Mouse (Mus musculus): ENCODE results near the gene Gm10570.

Gm10570 gene

DNA sequence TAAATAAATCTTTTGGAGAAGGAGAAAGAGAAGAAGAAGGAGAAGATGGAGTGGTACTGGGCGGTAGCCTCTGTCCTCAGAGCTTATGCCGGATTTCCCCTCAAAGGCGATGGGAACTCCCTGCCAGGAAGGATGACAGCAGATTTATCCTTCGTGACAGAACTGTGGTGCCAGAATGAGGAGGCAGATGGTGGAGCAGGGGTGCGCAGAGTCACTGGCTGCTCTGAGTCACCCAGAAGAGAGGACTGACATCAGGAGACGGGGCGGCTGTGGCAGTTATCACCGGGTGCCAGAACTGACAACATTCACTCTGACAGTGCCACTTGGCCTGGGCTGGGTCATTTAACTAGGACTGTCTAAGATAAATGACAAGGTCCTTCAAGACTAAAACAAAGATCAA lies 38.4 kb downstream of the Gm10570 start:
- no peak for DNase-seq (ENCODE audit: low spot score)

DNA sequence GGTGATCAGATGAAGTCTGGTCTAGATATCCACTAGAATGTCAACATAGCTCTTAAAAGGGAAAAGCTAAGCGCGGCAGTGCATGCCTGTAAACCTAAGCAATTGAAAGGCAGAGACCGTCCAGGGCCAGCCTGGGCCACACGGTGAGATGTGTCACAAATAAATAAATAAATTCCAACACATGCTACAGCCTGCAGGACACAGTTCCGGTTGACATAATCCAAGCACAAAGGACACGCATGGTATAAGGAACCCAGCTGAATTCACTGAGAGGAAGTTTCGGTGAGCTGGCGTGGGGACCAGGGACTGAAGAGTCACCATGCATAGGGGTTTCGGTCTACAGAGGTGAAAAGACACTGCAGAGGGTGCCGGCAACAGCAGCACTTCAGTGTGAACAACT lies 39.7 kb downstream of the Gm10570 start:
- DNase-seq (ENCODE audit: low spot score): no peak

DNA sequence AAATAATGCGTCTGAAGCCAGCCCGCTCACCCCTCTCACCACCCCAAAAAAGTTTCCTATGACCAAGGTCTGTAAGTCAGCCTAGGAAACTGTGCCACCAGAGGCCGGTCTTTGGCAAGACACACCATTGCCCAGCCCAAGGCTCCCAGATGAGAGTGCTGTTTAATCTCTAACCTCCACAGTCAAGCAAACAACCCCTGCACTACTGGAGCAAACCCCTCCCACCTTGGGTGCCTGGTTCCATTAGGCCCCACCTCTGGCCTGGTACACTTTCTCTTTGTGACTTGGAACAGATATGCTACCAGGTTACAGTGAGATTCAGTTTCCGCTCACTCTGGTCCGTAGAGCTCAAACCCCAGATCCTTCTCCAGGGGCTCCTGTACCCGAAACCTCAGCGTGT lies 41.4 kb downstream of the Gm10570 start:
- DNase-seq (ENCODE audit: low spot score): peak; percentile 44

DNA sequence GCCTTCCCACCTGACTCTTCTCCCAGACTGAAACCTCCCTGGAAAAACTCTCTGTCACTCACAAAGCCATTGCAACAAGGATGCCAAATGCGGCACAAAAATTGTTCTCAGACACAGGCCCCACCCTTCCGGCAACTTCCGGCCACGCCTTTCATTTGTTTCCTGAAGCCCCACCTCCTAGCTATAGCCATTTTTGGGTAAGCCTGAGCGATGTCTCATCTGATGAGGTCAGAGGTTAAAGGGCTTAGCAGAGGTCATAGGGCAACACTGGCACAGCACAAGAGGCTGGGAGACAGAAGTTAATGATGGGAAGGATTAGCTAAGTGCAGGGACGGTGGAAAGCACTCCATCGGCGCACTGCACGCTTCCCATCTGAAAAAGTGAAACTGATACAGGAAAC lies 41.9 kb downstream of the Gm10570 start:
- peak; percentile 57 for DNase-seq (ENCODE audit: low spot score)

DNA sequence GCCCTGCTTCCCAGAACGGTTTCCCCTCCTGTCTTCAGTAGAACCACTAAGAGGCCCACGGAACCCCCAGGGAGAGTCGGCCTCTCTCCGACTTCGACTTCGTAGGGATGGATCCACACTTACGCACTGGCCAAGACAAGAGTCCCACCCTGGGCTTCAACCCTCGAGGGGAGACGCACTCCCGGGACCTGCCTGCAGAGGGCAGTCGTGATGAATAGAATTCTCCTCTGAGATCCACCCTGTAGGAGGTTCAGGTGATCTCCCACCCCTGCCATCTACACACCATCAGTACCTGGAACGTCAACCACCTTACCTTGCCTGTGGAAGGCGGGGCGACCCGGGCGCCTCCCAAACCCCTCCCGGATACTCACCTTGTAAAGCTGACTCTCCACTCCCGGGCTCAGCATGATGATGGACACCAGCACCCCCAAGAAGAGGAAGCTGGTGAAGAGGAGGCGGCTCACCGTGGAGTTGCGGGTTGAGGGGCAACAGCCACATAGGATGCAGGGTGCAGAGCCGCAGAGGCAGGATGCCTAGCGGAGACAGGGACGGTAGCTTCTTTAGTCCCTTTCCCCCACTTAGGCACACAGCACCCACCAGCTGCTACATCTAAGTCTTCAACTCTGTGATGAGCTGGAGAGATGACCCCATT lies 43.6 kb downstream of the Gm10570 start:
- peak; percentile 22 for DNase-seq (ENCODE audit: low spot score)

DNA sequence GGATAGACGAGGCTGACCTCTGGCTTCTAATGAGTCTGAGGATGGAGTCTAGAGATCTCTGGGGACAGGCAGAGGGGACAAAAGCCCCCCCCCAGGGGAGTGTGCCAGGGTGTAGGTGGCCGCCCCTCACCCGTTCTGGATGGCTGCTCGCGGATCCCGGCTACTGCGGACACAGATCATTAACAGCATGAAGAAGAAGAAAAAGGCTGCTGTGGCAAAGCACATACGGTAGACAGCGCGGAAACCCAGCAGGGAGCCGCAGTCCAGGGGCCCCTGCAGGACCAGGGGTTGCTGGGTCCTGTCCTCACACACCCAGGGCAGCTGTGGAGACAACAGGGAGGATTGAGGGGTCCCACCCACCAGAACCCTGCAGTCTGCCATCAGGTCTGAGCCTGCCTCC lies 44.3 kb downstream of the Gm10570 start:
- no peak for DNase-seq (ENCODE audit: low spot score)

DNA sequence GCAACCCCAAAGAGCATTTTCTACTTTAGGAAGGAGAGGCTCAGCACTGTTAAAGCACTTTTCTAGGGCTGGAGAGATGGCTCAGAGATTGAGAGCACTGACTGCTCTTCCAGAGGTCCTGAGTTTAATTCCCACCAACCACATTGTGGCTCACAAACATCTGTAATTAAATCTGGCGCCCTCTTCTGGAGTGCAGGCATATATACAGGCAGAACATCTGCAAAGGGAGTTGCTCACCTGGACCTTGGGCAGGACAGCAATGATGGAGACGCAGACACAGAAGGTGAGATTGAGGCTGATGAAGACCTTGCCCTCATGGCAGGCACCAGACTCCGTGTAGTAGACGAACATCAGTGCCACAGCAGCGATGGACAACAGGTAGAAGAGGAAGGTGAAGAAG lies 48.1 kb downstream of the Gm10570 start:
- no peak for DNase-seq (ENCODE audit: low spot score)

Data from MN1 (cell line).